ENCODE assay signal across 12 mouse cellular contexts in genomic region chr2:180306423-180307168, GRCm38 (mm10). TPM values are rescaled to one million over a fixed set of nuclear protein-coding genes. Genes with fewer than 3 reads are reported as not detected.
DNase-seq lines count a peak whose midpoint lies in the region; ATAC-seq and TF ChIP-seq lines count a peak whose summit lies in the region.
"Had no signal": no experiment of that assay in that cellular context is flagged by ENCODE, and none has a peak within 500 bp of the region (broad histone marks: within the 10 kb centered on the region; RNA-seq: fewer than 3 reads in every experiment).

No protein-coding gene starts in this region.

- DNase-seq in forebrain, postnatal 0 days, result peak; percentile 23
- DNase-seq in forebrain, embryonic 14.5 days (ENCODE audit: low spot score), result no peak
- DNase-seq in right cerebral cortex, postnatal 14 days, result peak; percentile 16
- DNase-seq in right cerebral cortex, postnatal 25 days, result no peak
- peak; percentile 53 to 66 for DNase-seq in heart, postnatal 36 days
- DNase-seq in thymus, postnatal 25 days, result no peak
- DNase-seq in embryo, embryonic 11 days, result no peak
- DNase-seq: kidney, adult 2 months had no signal

- no peak for ATAC-seq in forebrain, postnatal 0 days
- ATAC-seq in forebrain, embryonic 14.5 days, result no peak
- no peak for ATAC-seq in neural tube, embryonic 15.5 days (ENCODE audit: low FRiP score)

- TF ChIP-seq CTCF in forebrain, postnatal 0 days (IDR thresholded peaks at IDR 0.05; ENCODE audit: low read depth), result no peak

- no peaks in the 10 kb centered on the region for H3K36me3 ChIP-seq in forebrain, postnatal 0 days (ENCODE audit: insufficient read depth)
- H3K36me3 ChIP-seq in forebrain, embryonic 14.5 days (ENCODE audit: control insufficient read depth, insufficient read depth, low read length), result no peaks in the 10 kb centered on the region
- no peaks in the 10 kb centered on the region for H3K36me3 ChIP-seq in neural tube, embryonic 15.5 days
- H3K36me3 ChIP-seq: midbrain, embryonic 10.5 days had no signal

- H3K27ac ChIP-seq in forebrain, postnatal 0 days (ENCODE audit: low read depth, low read length), result no peak overlapping the region
- no peak overlapping the region for H3K27ac ChIP-seq in forebrain, embryonic 14.5 days (ENCODE audit: low read depth, low read length)
- H3K27ac ChIP-seq in neural tube, embryonic 15.5 days (replicated peaks), result no peak overlapping the region
- H3K27ac ChIP-seq: midbrain, embryonic 10.5 days had no signal

- H3K4me2 ChIP-seq in forebrain, postnatal 0 days (ENCODE audit: low read depth), result no peak overlapping the region
- H3K4me2 ChIP-seq in forebrain, embryonic 14.5 days (ENCODE audit: low read length), result no peak overlapping the region
- H3K4me2 ChIP-seq in neural tube, embryonic 15.5 days, result no peak overlapping the region

- intact Hi-C loops in heart, postnatal 36 days (cut with DNase I), result no loop called here

- H3K27me3 ChIP-seq in forebrain, postnatal 0 days (ENCODE audit: insufficient read depth, low read length), result no peaks in the 10 kb centered on the region; the same call in 1 of the 2 replicates
- no peaks in the 10 kb centered on the region for H3K27me3 ChIP-seq in forebrain, embryonic 14.5 days (replicated peaks; ENCODE audit: control insufficient read depth, insufficient read depth, low read length)
- no peaks in the 10 kb centered on the region for H3K27me3 ChIP-seq in neural tube, embryonic 15.5 days (replicated peaks)

- no peaks in the 10 kb centered on the region for H3K4me1 ChIP-seq in forebrain, postnatal 0 days (ENCODE audit: insufficient read depth)
- H3K4me1 ChIP-seq in forebrain, embryonic 14.5 days (ENCODE audit: control insufficient read depth, insufficient read depth, low read length), result no peaks in the 10 kb centered on the region
- H3K4me1 ChIP-seq in neural tube, embryonic 15.5 days, result no peaks in the 10 kb centered on the region
- H3K4me1 ChIP-seq: midbrain, embryonic 10.5 days had no signal

- no peaks in the 10 kb centered on the region for H3K9me3 ChIP-seq in forebrain, postnatal 0 days (ENCODE audit: low read length)
- H3K9me3 ChIP-seq in forebrain, embryonic 14.5 days (replicated peaks; ENCODE audit: control insufficient read depth, low read length), result no peaks in the 10 kb centered on the region
- no peaks in the 10 kb centered on the region for H3K9me3 ChIP-seq in neural tube, embryonic 15.5 days (replicated peaks)
- H3K9me3 ChIP-seq: midbrain, embryonic 10.5 days had no signal

- H3K4me3 ChIP-seq in forebrain, postnatal 0 days (ENCODE audit: low read depth, low read length), result no peak overlapping the region
- no peak overlapping the region for H3K4me3 ChIP-seq in forebrain, embryonic 14.5 days (ENCODE audit: low read depth, low read length)
- H3K4me3 ChIP-seq in neural tube, embryonic 15.5 days (replicated peaks), result no peak overlapping the region
- H3K4me3 ChIP-seq: midbrain, embryonic 10.5 days had no signal

- H3K9ac ChIP-seq in forebrain, postnatal 0 days, result no peak overlapping the region
- H3K9ac ChIP-seq in forebrain, embryonic 14.5 days (ENCODE audit: low read length), result no peak overlapping the region
- H3K9ac ChIP-seq in neural tube, embryonic 15.5 days (replicated peaks), result no peak overlapping the region

- 82% methylated on average over 8 of the region's 8 CpGs for WGBS in forebrain, postnatal 0 days
- 89% methylated on average over 8 of the region's 8 CpGs for WGBS in forebrain, embryonic 14.5 days
- 87% methylated on average over 8 of the region's 8 CpGs for WGBS in neural tube, embryonic 15.5 days

RNA-seq across cellular contexts. Expression of gene Rbbp8nl, which starts 16.9 kb away (rescaled TPM):
- not detected in 2 replicates for total RNA-seq in forebrain, postnatal 0 days (2014; rRNA removed)
- polyA plus RNA-seq in forebrain, postnatal 0 days (2015; fragmentation: Nextera tagmentation; extraction: Ambion mirVana), result not detected in 2 replicates
- polyA plus RNA-seq in forebrain, embryonic 14.5 days (2014; fragmentation: Nextera tagmentation; extraction: Ambion mirVana), result not detected in 2 replicates
- not detected for total RNA-seq in heart, postnatal 36 days (2021)
- polyA plus RNA-seq in neural tube, embryonic 15.5 days (2015; fragmentation: Nextera tagmentation; extraction: Ambion mirVana), result 0.40 TPM in 1 of 2 replicates, not detected in the other
- polyA plus RNA-seq: C2C12; spleen, adult 2 months had no signal

RNA-seq across cellular contexts. Expression of gene Gata5, which starts 27.9 kb away (rescaled TPM):
- total RNA-seq in forebrain, postnatal 0 days (2014; rRNA removed), result not detected in 2 replicates
- not detected in 2 replicates for polyA plus RNA-seq in forebrain, postnatal 0 days (2015; fragmentation: Nextera tagmentation; extraction: Ambion mirVana)
- not detected in 2 replicates for polyA plus RNA-seq in forebrain, embryonic 14.5 days (2014; fragmentation: Nextera tagmentation; extraction: Ambion mirVana)
- 1 to 10 TPM in 1 of 2 experiments, under 1 TPM in 1; 0.65 to 1.1 TPM for total RNA-seq in heart, postnatal 36 days (2021)
- polyA plus RNA-seq in neural tube, embryonic 15.5 days (2015; fragmentation: Nextera tagmentation; extraction: Ambion mirVana), result 0.04 and 0.14 TPM in 2 replicates
- polyA plus RNA-seq: C2C12 had no signal

RNA-seq across cellular contexts. Expression of gene Cables2, which starts 33.3 kb away (rescaled TPM):
- 46.6 and 58.8 TPM in 2 replicates for total RNA-seq in forebrain, postnatal 0 days (2014; rRNA removed)
- 21.1 and 28.4 TPM in 2 replicates for polyA plus RNA-seq in forebrain, postnatal 0 days (2015; fragmentation: Nextera tagmentation; extraction: Ambion mirVana)
- 14.5 and 15.0 TPM in 2 replicates for polyA plus RNA-seq in forebrain, embryonic 14.5 days (2014; fragmentation: Nextera tagmentation; extraction: Ambion mirVana)
- total RNA-seq in heart, postnatal 36 days (2021), result 10 to 100 TPM; 11.2 to 13.5 TPM
- 21.2 and 25.6 TPM in 2 replicates for polyA plus RNA-seq in neural tube, embryonic 15.5 days (2015; fragmentation: Nextera tagmentation; extraction: Ambion mirVana)

RNA-seq across cellular contexts. Expression of gene Rps21, which starts 49.4 kb away (rescaled TPM):
- total RNA-seq in forebrain, postnatal 0 days (2014; rRNA removed), result 848 and 1,386 TPM in 2 replicates
- 439 and 570 TPM in 2 replicates for polyA plus RNA-seq in forebrain, postnatal 0 days (2015; fragmentation: Nextera tagmentation; extraction: Ambion mirVana)
- 376 and 523 TPM in 2 replicates for polyA plus RNA-seq in forebrain, embryonic 14.5 days (2014; fragmentation: Nextera tagmentation; extraction: Ambion mirVana)
- 100 to 1,000 TPM; 500 to 574 TPM for total RNA-seq in heart, postnatal 36 days (2021)
- polyA plus RNA-seq in neural tube, embryonic 15.5 days (2015; fragmentation: Nextera tagmentation; extraction: Ambion mirVana), result 382 and 405 TPM in 2 replicates

Comparison
In these comparisons a context has a peak if more than half of its experiments do, and no peak if none do; other contexts are left out.
1. DNase-seq: peak in forebrain, postnatal 0 days (single experiment), right cerebral cortex, postnatal 14 days (single experiment) and heart, postnatal 36 days (2 of 2); none in forebrain, embryonic 14.5 days (single experiment), right cerebral cortex, postnatal 25 days (single experiment), thymus, postnatal 25 days (single experiment) and embryo, embryonic 11 days (single experiment).